Mouse (Mus musculus): ENCODE results near the gene Olfr209. TPM values are rescaled to one million over a fixed set of nuclear protein-coding genes. Genes with fewer than 3 reads are reported as not detected.
"Not testable (repeated sequence)": the region's sequence is repeated elsewhere in the genome, so short reads cannot be mapped to it uniquely, and the experiment has no call there.

Gene Olfr209
- polyA plus RNA-seq, 1 experiment from 2014 or later = not detected

GRCm38 (mm10) chr16:59393300-59393699, 29.5 kb upstream of the Olfr209 start:
- no peaks in the 10 kb centered on the region for H3K36me3 ChIP-seq (ENCODE audit: control insufficient read depth, insufficient read depth, low read length)
- ATAC-seq (ENCODE audit: low read depth) (no peak), DNase-seq (ENCODE audit: low spot score) (no peak)
- 63% methylated on average over 3 of the region's 3 CpGs for WGBS
- H3K4me2 ChIP-seq (ENCODE audit: low read depth, low read length) = no peak overlapping the region
- no peak overlapping the region for H3K4me3 ChIP-seq (ENCODE audit: low read depth, low read length)
- no peak overlapping the region for H3K27ac ChIP-seq (replicated peaks; ENCODE audit: low read depth, low read length)
- no peak overlapping the region for H3K9ac ChIP-seq (ENCODE audit: low read depth, low read length)
- H3K9me3 ChIP-seq (ENCODE audit: control insufficient read depth, low read length) = no peaks in the 10 kb centered on the region
- no peaks in the 10 kb centered on the region for H3K27me3 ChIP-seq (replicated peaks; ENCODE audit: control insufficient read depth, insufficient read depth, low read length)
- no peaks in the 10 kb centered on the region for H3K4me1 ChIP-seq (ENCODE audit: control insufficient read depth, insufficient read depth, low read length)

- H3K36me3 ChIP-seq (ENCODE audit: control insufficient read depth, insufficient read depth, low read length) = no peaks in the 10 kb centered on the region
- no peaks in the 10 kb centered on the region for H3K4me1 ChIP-seq (ENCODE audit: control insufficient read depth, insufficient read depth, low read length)
- H3K9ac ChIP-seq (ENCODE audit: low read depth, low read length) = no peak within 1 kb of the TSS
- H3K4me2 ChIP-seq (ENCODE audit: low read depth, low read length) = no peak within 1 kb of the TSS
- no peak within 1 kb of the TSS for H3K4me3 ChIP-seq (ENCODE audit: low read depth, low read length)
- DNase-seq (ENCODE audit: low spot score) (no peak), ATAC-seq (ENCODE audit: low read depth) (no peak)
- H3K27me3 ChIP-seq (replicated peaks; ENCODE audit: control insufficient read depth, insufficient read depth, low read length) = no peaks in the 10 kb centered on the region
- no peaks in the 10 kb centered on the region for H3K9me3 ChIP-seq (ENCODE audit: control insufficient read depth, low read length)
- 79% methylated on average over 1 of the region's 1 CpGs for WGBS
- no peak within 1 kb of the TSS for H3K27ac ChIP-seq (replicated peaks; ENCODE audit: low read depth, low read length)
Observed at GRCm38 (mm10) chr16:59349146-59349545, 14.6 kb downstream of the Olfr209 start, which contains the start of gene Olfr206. Olfr206 (minus strand) TSS chr16:59349246.

- no peak within 1 kb of the TSS for H3K4me3 ChIP-seq (ENCODE audit: low read depth, low read length)
- DNase-seq (ENCODE audit: low spot score) = no peak
- H3K4me2 ChIP-seq (ENCODE audit: low read depth, low read length) = no peak within 1 kb of the TSS
- H3K27me3 ChIP-seq (replicated peaks; ENCODE audit: control insufficient read depth, insufficient read depth, low read length) = no peaks in the 10 kb centered on the region
- H3K9ac ChIP-seq (ENCODE audit: low read depth, low read length) = no peak within 1 kb of the TSS
- no peak within 1 kb of the TSS for H3K27ac ChIP-seq (replicated peaks; ENCODE audit: low read depth, low read length)
- no peaks in the 10 kb centered on the region for H3K4me1 ChIP-seq (ENCODE audit: control insufficient read depth, insufficient read depth, low read length)
- ATAC-seq (ENCODE audit: low read depth) = no peak
- no peaks in the 10 kb centered on the region for H3K9me3 ChIP-seq (ENCODE audit: control insufficient read depth, low read length)
- no peaks in the 10 kb centered on the region for H3K36me3 ChIP-seq (ENCODE audit: control insufficient read depth, insufficient read depth, low read length)
Observed at GRCm38 (mm10) chr16:59331038-59331437, 32.8 kb downstream of the Olfr209 start, which contains the start of gene Olfr205. Olfr205 (minus strand) TSS chr16:59331138.

- not testable (repeated sequence) for H3K9ac ChIP-seq (ENCODE audit: low read depth, low read length); H3K4me2 ChIP-seq (ENCODE audit: low read depth, low read length); H3K36me3 ChIP-seq (ENCODE audit: control insufficient read depth, insufficient read depth, low read length); H3K4me1 ChIP-seq (ENCODE audit: control insufficient read depth, insufficient read depth, low read length); H3K27ac ChIP-seq (replicated peaks; ENCODE audit: low read depth, low read length); ATAC-seq (ENCODE audit: low read depth); H3K9me3 ChIP-seq (ENCODE audit: control insufficient read depth, low read length); H3K4me3 ChIP-seq (ENCODE audit: low read depth, low read length); DNase-seq (ENCODE audit: low spot score); H3K27me3 ChIP-seq (replicated peaks; ENCODE audit: control insufficient read depth, insufficient read depth, low read length)
- 61% methylated on average over 1 of the region's 1 CpGs for WGBS
Observed at GRCm38 (mm10) chr16:59323262-59323661, 40.5 kb downstream of the Olfr209 start.

GRCm38 (mm10) chr16:59318148-59318547, 45.6 kb downstream of the Olfr209 start, which contains the start of gene Olfr204:
Olfr204 (minus strand) TSS chr16:59318248.
- Histone ChIP-seq H3K4me3 (ENCODE audit: low read depth, low read length) (no peak within 1 kb of the TSS), H3K9me3 (ENCODE audit: control insufficient read depth, low read length) (no peaks in the 10 kb centered on the region), H3K36me3 (ENCODE audit: control insufficient read depth, insufficient read depth, low read length) (no peaks in the 10 kb centered on the region), H3K27ac (replicated peaks; ENCODE audit: low read depth, low read length) (no peak within 1 kb of the TSS), H3K9ac (ENCODE audit: low read depth, low read length) (no peak within 1 kb of the TSS), H3K4me1 (ENCODE audit: control insufficient read depth, insufficient read depth, low read length) (no peaks in the 10 kb centered on the region), H3K27me3 (replicated peaks; ENCODE audit: control insufficient read depth, insufficient read depth, low read length) (no peaks in the 10 kb centered on the region), H3K4me2 (ENCODE audit: low read depth, low read length) (no peak within 1 kb of the TSS)
- DNase-seq (ENCODE audit: low spot score) = no peak
- no peak for ATAC-seq (ENCODE audit: low read depth)

Other genes with a start within 250 kb of the Olfr209 start
- not detected in 2 replicates for gene Olfr194, start 242.9 kb downstream of the Olfr209 start, polyA plus RNA-seq (2014; fragmentation: Nextera tagmentation; extraction: Ambion mirVana)
- not detected in 2 replicates for gene Olfr195, start 216.9 kb downstream of the Olfr209 start, polyA plus RNA-seq (2014; fragmentation: Nextera tagmentation; extraction: Ambion mirVana)
- gene Olfr196, start 193.5 kb downstream of the Olfr209 start, polyA plus RNA-seq (2014; fragmentation: Nextera tagmentation; extraction: Ambion mirVana) = not detected in 2 replicates
- gene Olfr198, start 160.5 kb downstream of the Olfr209 start, polyA plus RNA-seq (2014; fragmentation: Nextera tagmentation; extraction: Ambion mirVana) = not detected in 2 replicates
- not detected in 2 replicates for gene Olfr199, start 144.2 kb downstream of the Olfr209 start, polyA plus RNA-seq (2014; fragmentation: Nextera tagmentation; extraction: Ambion mirVana)
- 0.04 TPM in 1 of 2 replicates, not detected in the other for gene Olfr201, start 91.4 kb downstream of the Olfr209 start, polyA plus RNA-seq (2014; fragmentation: Nextera tagmentation; extraction: Ambion mirVana)
- gene Olfr202, start 77.2 kb downstream of the Olfr209 start, polyA plus RNA-seq (2014; fragmentation: Nextera tagmentation; extraction: Ambion mirVana) = not detected in 2 replicates
- not detected in 2 replicates for gene Olfr203, start 65.1 kb downstream of the Olfr209 start, polyA plus RNA-seq (2014; fragmentation: Nextera tagmentation; extraction: Ambion mirVana)
- not detected in 2 replicates for gene Olfr204, start 45.7 kb downstream of the Olfr209 start, polyA plus RNA-seq (2014; fragmentation: Nextera tagmentation; extraction: Ambion mirVana)
- gene Olfr205, start 32.9 kb downstream of the Olfr209 start, polyA plus RNA-seq (2014; fragmentation: Nextera tagmentation; extraction: Ambion mirVana) = not detected in 2 replicates
- not detected in 2 replicates for gene Olfr206, start 14.7 kb downstream of the Olfr209 start, polyA plus RNA-seq (2014; fragmentation: Nextera tagmentation; extraction: Ambion mirVana)
- 0.12 and 0.17 TPM in 2 replicates for gene Gabrr3, start 43.3 kb upstream of the Olfr209 start, polyA plus RNA-seq (2014; fragmentation: Nextera tagmentation; extraction: Ambion mirVana)
- gene Riox2, start 107.8 kb upstream of the Olfr209 start, polyA plus RNA-seq (2014; fragmentation: Nextera tagmentation; extraction: Ambion mirVana) = 28.4 and 31.8 TPM in 2 replicates
- gene Crybg3, start 237.0 kb upstream of the Olfr209 start, polyA plus RNA-seq (2014; fragmentation: Nextera tagmentation; extraction: Ambion mirVana) = 11.6 and 12.1 TPM in 2 replicates

All from embryonic facial prominence, embryonic 14.5 days (tissue).